Mouse (Mus musculus) forebrain, embryonic 16.5 days (tissue): Measurements from ENCODE around the gene Mettl8. TPM values are rescaled to one million over a fixed set of nuclear protein-coding genes. Genes with fewer than 3 reads are reported as not detected.

Experiments
- ATAC-seq: fragments of 200-750 bp; cut with Nextera tagmentation; 2 replicates; pipeline ENCODE4 v1.8.0; 2017; ENCODE audit warnings: mild to moderate bottlenecking, moderate library complexity
- H3K27ac ChIP-seq: fragments of 300-500 bp; sonication (generic); 2 replicates; pipeline ENCODE4 v1.5.1; 2014; ENCODE audit warnings: low read length, control low read depth
- H3K27me3 ChIP-seq: fragments of 300-500 bp; sonication (generic); replicated peaks from 2 replicates; pipeline ENCODE4 v1.6.1; 2014; ENCODE audit warnings: low read length; ENCODE audit not compliant: control insufficient read depth, insufficient read depth
- H3K36me3 ChIP-seq: fragments of 300-500 bp; sonication (generic); 2 replicates; pipeline ENCODE4 v1.6.1; 2014; ENCODE audit not compliant: control insufficient read depth, insufficient read depth
- H3K4me1 ChIP-seq: fragments of 300-500 bp; sonication (generic); replicated peaks from 2 replicates; pipeline ENCODE4 v1.6.1; 2014; ENCODE audit warnings: low read length; ENCODE audit not compliant: control insufficient read depth, insufficient read depth
- H3K4me2 ChIP-seq: fragments of 300-500 bp; sonication (generic); 2 replicates; pipeline ENCODE4 v1.6.1; 2014; ENCODE audit warnings: mild to moderate bottlenecking, low read length, control low read depth
- H3K4me3 ChIP-seq: fragments of 300-500 bp; sonication (generic); replicated peaks from 2 replicates; pipeline ENCODE4 v1.5.1; 2014; ENCODE audit warnings: mild to moderate bottlenecking, low read length, control low read depth
- H3K9ac ChIP-seq: fragments of 300-500 bp; sonication (generic); replicated peaks from 2 replicates; pipeline ENCODE4 v1.6.1; 2014; ENCODE audit warnings: low read depth, low read length, control low read depth
- H3K9me3 ChIP-seq: fragments of 300-500 bp; sonication (generic); 2 replicates; pipeline ENCODE4 v1.6.1; 2016; ENCODE audit warnings: low read length; ENCODE audit not compliant: control insufficient read depth
- WGBS: fragments of 180-500 bp; shearing (Covaris S2); extraction: QIAGEN DNeasy Blood & Tissue Kit; methylation state at CpG from one replicate; pipeline ENCODE4 v1.1.7; 2014; 5-methylcytosine and 5-hydroxymethylcytosine counted together
- polyA plus RNA-seq: library from polyadenylated mRNA; unstranded; fragments of >200 nt; fragmentation: Nextera tagmentation; extraction: Ambion mirVana; gene quantifications from 2 replicates; pipeline ENCODE4 v1.2.1, GENCODE M21; 2015

Gene Mettl8
- polyA plus RNA-seq, 1 experiment from 2014 or later, result 15.3 TPM

- no peaks in the 10 kb centered on the region for H3K27me3 ChIP-seq
- H3K4me3 ChIP-seq, result no peak overlapping the region
- no peaks in the 10 kb centered on the region for H3K9me3 ChIP-seq
- WGBS, result 91% methylated on average over 7 of the region's 7 CpGs
- no peak for ATAC-seq
- H3K36me3 ChIP-seq, result peaks cover 14% of the 10 kb centered on the region
- H3K4me1 ChIP-seq, result no peaks in the 10 kb centered on the region
- H3K4me2 ChIP-seq, result no peak overlapping the region
- no peak overlapping the region for H3K27ac ChIP-seq
- no peak overlapping the region for H3K9ac ChIP-seq
Measured at GRCm38 (mm10) chr2:71082416-71082815, 27.0 kb upstream of the Mettl8 start.

- 94% methylated on average over 3 of the region's 3 CpGs for WGBS
Measured at GRCm38 (mm10) chr2:71073828-71074227, 18.4 kb upstream of the Mettl8 start.

GRCm38 (mm10) chr2:71073330-71073729 is 17.9 kb upstream of the Mettl8 start:
- Histone ChIP-seq H3K4me2 (no peak overlapping the region), H3K9me3 (no peaks in the 10 kb centered on the region), H3K9ac (no peak overlapping the region), H3K36me3 (no peaks in the 10 kb centered on the region; the same call in 1 of the 2 replicates), H3K27ac (no peak overlapping the region), H3K4me1 (no peaks in the 10 kb centered on the region), H3K27me3 (no peaks in the 10 kb centered on the region), H3K4me3 (no peak overlapping the region)
- no peak for ATAC-seq
- 90% methylated on average over 3 of the region's 3 CpGs for WGBS

More at GRCm38 (mm10) chr2:71073828-71074227, 18.4 kb upstream of the Mettl8 start:
- H3K4me2 ChIP-seq, result no peak overlapping the region
- H3K36me3 ChIP-seq, result no peaks in the 10 kb centered on the region; the same call in 1 of the 2 replicates
- H3K27me3 ChIP-seq, result no peaks in the 10 kb centered on the region
- no peak for ATAC-seq
- H3K9me3 ChIP-seq, result no peaks in the 10 kb centered on the region
- H3K9ac ChIP-seq, result no peak overlapping the region
- no peak overlapping the region for H3K27ac ChIP-seq
- no peak overlapping the region for H3K4me3 ChIP-seq
- no peaks in the 10 kb centered on the region for H3K4me1 ChIP-seq

- Histone ChIP-seq H3K9me3 (no peaks in the 10 kb centered on the region), H3K27ac (no peak overlapping the region), H3K4me1 (no peaks in the 10 kb centered on the region), H3K4me2 (no peak overlapping the region), H3K27me3 (no peaks in the 10 kb centered on the region), H3K36me3 (no peaks in the 10 kb centered on the region; the same call in 1 of the 2 replicates), H3K9ac (no peak overlapping the region), H3K4me3 (no peak overlapping the region)
- 95% methylated on average over 4 of the region's 4 CpGs for WGBS
- no peak for ATAC-seq
Measured at GRCm38 (mm10) chr2:71071601-71072000, 16.2 kb upstream of the Mettl8 start.

- H3K4me3 ChIP-seq, result peak overlapping the region; percentile 70
- H3K4me1 ChIP-seq, result peaks cover 14% of the 10 kb centered on the region
- peak overlapping the region; percentile 95 for H3K27ac ChIP-seq
- peaks cover 5% of the 10 kb centered on the region for H3K36me3 ChIP-seq
- no peaks in the 10 kb centered on the region for H3K9me3 ChIP-seq
- H3K27me3 ChIP-seq, result no peaks in the 10 kb centered on the region
- no peak for ATAC-seq
- peak overlapping the region; percentile 73 for H3K4me2 ChIP-seq
- peak overlapping the region; percentile 84 for H3K9ac ChIP-seq
- 12% methylated on average over 21 of the region's 21 CpGs for WGBS
Measured at GRCm38 (mm10) chr2:71056115-71056835, 892 bp upstream of the Mettl8 start.

- H3K4me2 ChIP-seq, result peak overlapping the region; percentile 54
- no peak for ATAC-seq
- H3K4me1 ChIP-seq, result peaks cover 14% of the 10 kb centered on the region
- no peaks in the 10 kb centered on the region for H3K27me3 ChIP-seq
- no peaks in the 10 kb centered on the region for H3K9me3 ChIP-seq
- WGBS, result 39% methylated on average over 9 of the region's 9 CpGs
- peak overlapping the region; percentile 84 for H3K9ac ChIP-seq
- H3K27ac ChIP-seq, result peak overlapping the region; percentile 37
- H3K4me3 ChIP-seq, result peak overlapping the region; percentile 70
- H3K36me3 ChIP-seq, result peaks cover 5% of the 10 kb centered on the region
Measured at GRCm38 (mm10) chr2:71054716-71055115, 667 bp downstream of the Mettl8 start.

GRCm38 (mm10) chr2:71050511-71050910 is 4.9 kb downstream of the Mettl8 start:
- no peaks in the 10 kb centered on the region for H3K27me3 ChIP-seq
- no peak overlapping the region for H3K27ac ChIP-seq
- no peak overlapping the region for H3K4me2 ChIP-seq
- no peak overlapping the region for H3K9ac ChIP-seq
- H3K36me3 ChIP-seq, result no peaks in the 10 kb centered on the region
- H3K4me1 ChIP-seq, result peaks cover 14% of the 10 kb centered on the region
- 87% methylated on average over 7 of the region's 7 CpGs for WGBS
- no peaks in the 10 kb centered on the region for H3K9me3 ChIP-seq
- no peak overlapping the region for H3K4me3 ChIP-seq
- ATAC-seq, result no peak

- WGBS, result 80% methylated on average over 12 of the region's 12 CpGs
- no peak for ATAC-seq
- no peaks in the 10 kb centered on the region for H3K27me3 ChIP-seq
- H3K27ac ChIP-seq, result no peak overlapping the region
- H3K4me3 ChIP-seq, result no peak overlapping the region
- peaks cover 6% of the 10 kb centered on the region for H3K4me1 ChIP-seq
- no peaks in the 10 kb centered on the region for H3K9me3 ChIP-seq
- H3K4me2 ChIP-seq, result no peak overlapping the region
- H3K9ac ChIP-seq, result no peak overlapping the region
- H3K36me3 ChIP-seq, result no peaks in the 10 kb centered on the region
Measured at GRCm38 (mm10) chr2:71048896-71049295, 6.5 kb downstream of the Mettl8 start.

GRCm38 (mm10) chr2:71046751-71047320 is 8.5 kb downstream of the Mettl8 start:
- Histone ChIP-seq H3K9ac (no peak overlapping the region), H3K27me3 (no peaks in the 10 kb centered on the region), H3K36me3 (no peaks in the 10 kb centered on the region), H3K4me1 (peaks cover 2% of the 10 kb centered on the region; the same call in 1 of the 2 replicates), H3K4me2 (no peak overlapping the region), H3K4me3 (no peak overlapping the region), H3K9me3 (no peaks in the 10 kb centered on the region), H3K27ac (no peak overlapping the region)
- ATAC-seq, result no peak
- 81% methylated on average over 6 of the region's 6 CpGs for WGBS
